ENCODE assay signal across 13 mouse cellular contexts in genomic region chr5:35947427-35947826, GRCm38 (mm10). TPM values are rescaled to one million over a fixed set of nuclear protein-coding genes. Genes with fewer than 3 reads are reported as not detected.
DNase-seq lines count a peak whose midpoint lies in the region; ATAC-seq and TF ChIP-seq lines count a peak whose summit lies in the region.
"Had no signal": no experiment of that assay in that cellular context is flagged by ENCODE, and none has a peak within 500 bp of the region (broad histone marks: within the 10 kb centered on the region; RNA-seq: fewer than 3 reads in every experiment).

No protein-coding gene starts in this region.

- in situ Hi-C loops in Patski (cut with MboI; ENCODE audit: low pct_unique_long_range_greater_than_20kb) = loop anchor here (10.0 kb wide), 1 partner anchor 53 kb away; the partner anchor contains the start of gene Afap1

- H3K4me2 ChIP-seq in heart, embryonic 13.5 days = no peak overlapping the region
- no peak overlapping the region for H3K4me2 ChIP-seq in kidney, embryonic 15.5 days
- H3K4me2 ChIP-seq in kidney, embryonic 16.5 days (replicated peaks; ENCODE audit: low read depth, low read length) = no peak overlapping the region
- H3K4me2 ChIP-seq: forebrain, embryonic 12.5 days; liver, embryonic 15.5 days; midbrain, embryonic 13.5 days had no signal

- H3K27me3 ChIP-seq in heart, embryonic 13.5 days (replicated peaks) = no peaks in the 10 kb centered on the region
- no peaks in the 10 kb centered on the region for H3K27me3 ChIP-seq in heart, embryonic 10.5 days (ENCODE audit: insufficient read depth, poor library complexity, severe bottlenecking)
- no peaks in the 10 kb centered on the region for H3K27me3 ChIP-seq in kidney, embryonic 15.5 days
- H3K27me3 ChIP-seq in kidney, embryonic 16.5 days (ENCODE audit: insufficient read depth, low read length) = no peaks in the 10 kb centered on the region
- H3K27me3 ChIP-seq in Patski = no peaks in the 10 kb centered on the region
- H3K27me3 ChIP-seq: forebrain, embryonic 12.5 days; liver, embryonic 15.5 days; midbrain, embryonic 13.5 days had no signal

- no peak for DNase-seq in heart, embryonic 10.5 days (ENCODE audit: low spot score)
- DNase-seq in 3T3-L1 (ENCODE audit: low read depth, low spot score) = peak; percentile 28
- no peak for DNase-seq in Patski (ENCODE audit: low read depth, low spot score)
- DNase-seq in left cerebral cortex, adult 9 months (ENCODE audit: low spot score in 2 of 2) = no peak
- DNase-seq: thymus, postnatal 4 days had no signal

- H3K4me1 ChIP-seq in heart, embryonic 13.5 days = peaks cover 59% of the 10 kb centered on the region
- H3K4me1 ChIP-seq in heart, embryonic 10.5 days = peaks cover 51% of the 10 kb centered on the region
- H3K4me1 ChIP-seq in kidney, embryonic 15.5 days = peaks cover 34% of the 10 kb centered on the region
- H3K4me1 ChIP-seq in kidney, embryonic 16.5 days (ENCODE audit: insufficient read depth, low read length) = peaks cover 8% of the 10 kb centered on the region
- H3K4me1 ChIP-seq: forebrain, embryonic 12.5 days; liver, embryonic 15.5 days had no signal

- peak overlapping the region; percentile 59 for H3K27ac ChIP-seq in heart, embryonic 13.5 days (replicated peaks)
- no peak overlapping the region for H3K27ac ChIP-seq in heart, embryonic 10.5 days
- 0 out of 2 replicates have a peak overlapping the region, but pooled peaks have one; percentile 82 for H3K27ac ChIP-seq in kidney, embryonic 15.5 days
- no peak overlapping the region for H3K27ac ChIP-seq in kidney, embryonic 16.5 days (ENCODE audit: low read length)
- H3K27ac ChIP-seq: forebrain, embryonic 12.5 days; hindbrain, embryonic 10.5 days; liver, embryonic 15.5 days; midbrain, embryonic 13.5 days had no signal

- CTCF ChIA-PET in Patski (lab: Charles Lee) = interaction anchor here (0.6 to 2.6 kb wide), 7 partner anchors 9 to 140 kb away, joined by 3 to 10 read pairs (median 4); no protein-coding TSS in a partner anchor

- WGBS in heart, embryonic 13.5 days = 37% methylated on average over 4 of the region's 4 CpGs
- WGBS in heart, embryonic 10.5 days = 47% methylated on average over 4 of the region's 4 CpGs
- 73% methylated on average over 4 of the region's 4 CpGs for WGBS in kidney, embryonic 15.5 days
- WGBS in kidney, embryonic 16.5 days = 80% methylated on average over 4 of the region's 4 CpGs

- ATAC-seq in heart, embryonic 13.5 days (ENCODE audit: extremely low read depth, insufficient number of reproducible peaks, low FRiP score, low TSS enrichment) = no peak
- no peak for ATAC-seq in kidney, embryonic 15.5 days (replicated peaks; ENCODE audit: low FRiP score)
- ATAC-seq in kidney, embryonic 16.5 days (ENCODE audit: low FRiP score, low TSS enrichment) = no peak
- ATAC-seq in Patski = peak; percentile 61
- ATAC-seq: inflammation-experienced regulatory T-cells, adult 6 months; midbrain, embryonic 13.5 days had no signal

- H3K36me3 ChIP-seq in heart, embryonic 13.5 days = peaks cover 88% of the 10 kb centered on the region
- peaks cover 83% of the 10 kb centered on the region for H3K36me3 ChIP-seq in heart, embryonic 10.5 days
- H3K36me3 ChIP-seq in kidney, embryonic 15.5 days = peaks cover 90% of the 10 kb centered on the region
- H3K36me3 ChIP-seq in kidney, embryonic 16.5 days (ENCODE audit: insufficient read depth, low read length) = peaks cover 44% of the 10 kb centered on the region
- H3K36me3 ChIP-seq: liver, embryonic 15.5 days had no signal

- H3K9me3 ChIP-seq in heart, embryonic 13.5 days = no peaks in the 10 kb centered on the region
- H3K9me3 ChIP-seq in heart, embryonic 10.5 days = no peaks in the 10 kb centered on the region
- no peaks in the 10 kb centered on the region for H3K9me3 ChIP-seq in kidney, embryonic 15.5 days (replicated peaks)
- H3K9me3 ChIP-seq in kidney, embryonic 16.5 days (ENCODE audit: low read length) = no peaks in the 10 kb centered on the region
- H3K9me3 ChIP-seq: forebrain, embryonic 12.5 days; hindbrain, embryonic 10.5 days; liver, embryonic 15.5 days; midbrain, embryonic 13.5 days had no signal

- POLR2A ChIA-PET in Patski (lab: Charles Lee) = interaction anchor here (0.9 kb wide), 1 partner anchor 46 kb away, joined by 4 read pairs; no protein-coding TSS in a partner anchor

- H3K4me3 ChIP-seq in heart, embryonic 13.5 days = no peak overlapping the region
- H3K4me3 ChIP-seq in heart, embryonic 10.5 days = no peak overlapping the region
- no peak overlapping the region for H3K4me3 ChIP-seq in kidney, embryonic 15.5 days (replicated peaks)
- no peak overlapping the region for H3K4me3 ChIP-seq in kidney, embryonic 16.5 days (ENCODE audit: low read length)
- H3K4me3 ChIP-seq: forebrain, embryonic 12.5 days; hindbrain, embryonic 10.5 days; liver, embryonic 15.5 days; midbrain, embryonic 13.5 days had no signal

- H3K9ac ChIP-seq in heart, embryonic 13.5 days = peak overlapping the region; percentile 28; the same call in 1 of the 2 replicates
- no peak overlapping the region for H3K9ac ChIP-seq in kidney, embryonic 15.5 days
- no peak overlapping the region for H3K9ac ChIP-seq in kidney, embryonic 16.5 days (replicated peaks; ENCODE audit: low read length)
- H3K9ac ChIP-seq: forebrain, embryonic 12.5 days; liver, embryonic 15.5 days; midbrain, embryonic 13.5 days had no signal

- no peak for TF ChIP-seq CTCF in Patski (IDR thresholded peaks at IDR 0.05)

RNA-seq across cellular contexts. Expression of gene Afap1, which starts 54.3 kb away (rescaled TPM):
- polyA plus RNA-seq in heart, embryonic 13.5 days (2015; fragmentation: Nextera tagmentation; extraction: Ambion mirVana) = 24.9 and 26.9 TPM in 2 replicates
- 21.7 and 27.0 TPM in 2 replicates for polyA plus RNA-seq in heart, embryonic 10.5 days (2016; fragmentation: Nextera tagmentation; extraction: Ambion mirVana)
- 24.7 and 25.4 TPM in 2 replicates for polyA plus RNA-seq in kidney, embryonic 15.5 days (2015; fragmentation: Nextera tagmentation; extraction: Ambion mirVana)
- 22.8 and 28.1 TPM in 2 replicates for polyA plus RNA-seq in kidney, embryonic 16.5 days (2015; fragmentation: Nextera tagmentation; extraction: Ambion mirVana)
- polyA plus RNA-seq in Patski (2021) = 65.9 TPM

Comparison
In these comparisons a context has a peak if more than half of its experiments do, and no peak if none do; other contexts are left out.
1. H3K27ac ChIP-seq: peak in heart, embryonic 13.5 days (single experiment) and kidney, embryonic 15.5 days (single experiment); none in heart, embryonic 10.5 days (single experiment) and kidney, embryonic 16.5 days (single experiment).